Mouse (Mus musculus) gastrocnemius, postnatal 14 days (tissue): ENCODE data around the gene Farsa. TPM values are rescaled to one million over a fixed set of nuclear protein-coding genes. Genes with fewer than 3 reads are reported as not detected.
"Not testable (repeated sequence)": the region's sequence is repeated elsewhere in the genome, so short reads cannot be mapped to it uniquely, and the experiment has no call there.

ENCODE experiments used
- DNase-seq: peaks from one replicate; pipeline ENCODE4 v3.0.0; 2021; ENCODE audit warnings: mixed read lengths
- intact Hi-C: fragments of 180-260 bp; cut with DNase I; formaldehyde crosslinking; loops from one replicate; pipeline ENCODE4 v1.15.1; 2025; ENCODE audit warnings: low total_unique reads
- long read RNA-seq, 2 experiments: library from polyadenylated mRNA; stranded (forward); transcript quantifications; one replicate each; pipeline ENCODE4 v2.0.0; 2021
- total RNA-seq, 2 experiments: library from RNA; stranded (reverse); gene quantifications; 2 replicates each; pipeline ENCODE4 v1.2.3; 2021

Farsa gene
- 10 to 100 TPM; 24.8 to 25.5 TPM for total RNA-seq
- long read RNA-seq, experiment 1, transcript Farsa-201 (13 exons, 1,826 nt): major isoform, 33 of 39 reads
- long read RNA-seq, experiment 1, partial matches to known transcripts: 2 of 39 reads
- long read RNA-seq, experiment 1, other reads (novel, unspliced or antisense): 2 of 39 reads
- long read RNA-seq, experiment 2, transcript Farsa-201 (13 exons, 1,826 nt): major isoform, 32 of 34 reads
- long read RNA-seq, experiment 2, partial matches to known transcripts: 0 of 34 reads
- long read RNA-seq, experiment 2, other reads (novel, unspliced or antisense): 0 of 34 reads

DNA sequence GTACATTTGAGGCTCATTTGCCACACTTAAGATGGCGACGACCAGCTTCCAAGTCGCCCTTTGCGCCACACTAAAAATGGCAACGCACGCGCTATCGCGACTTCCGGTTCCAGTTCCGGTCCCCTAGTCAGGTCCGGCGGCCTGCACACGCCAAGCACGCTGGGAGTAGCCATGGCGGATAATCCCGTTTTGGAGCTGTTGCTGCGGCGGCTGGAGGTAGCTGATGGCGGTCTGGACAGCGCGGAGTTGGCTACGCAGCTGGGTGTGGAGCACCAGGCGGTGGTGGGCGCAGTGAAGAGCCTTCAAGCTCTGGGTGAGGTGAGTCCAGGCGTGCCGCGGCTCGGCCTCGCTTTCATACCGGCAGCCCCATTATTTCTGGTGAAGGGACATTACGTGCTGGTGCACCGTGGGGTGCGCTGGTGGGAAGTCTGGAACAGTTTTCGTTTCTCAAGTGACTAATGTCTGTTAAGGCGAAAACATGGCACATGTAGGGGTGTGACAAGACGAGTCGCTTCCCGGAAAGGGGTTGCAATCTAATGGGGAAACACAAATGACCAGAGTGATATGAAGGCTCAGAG is at the start of gene Farsa:
Gene Farsa, plus strand, starts transcription at position 126 of the 578 bp plus-strand sequence.
- intact Hi-C loops: no loop called here
- DNase-seq: peak; percentile 92

DNA sequence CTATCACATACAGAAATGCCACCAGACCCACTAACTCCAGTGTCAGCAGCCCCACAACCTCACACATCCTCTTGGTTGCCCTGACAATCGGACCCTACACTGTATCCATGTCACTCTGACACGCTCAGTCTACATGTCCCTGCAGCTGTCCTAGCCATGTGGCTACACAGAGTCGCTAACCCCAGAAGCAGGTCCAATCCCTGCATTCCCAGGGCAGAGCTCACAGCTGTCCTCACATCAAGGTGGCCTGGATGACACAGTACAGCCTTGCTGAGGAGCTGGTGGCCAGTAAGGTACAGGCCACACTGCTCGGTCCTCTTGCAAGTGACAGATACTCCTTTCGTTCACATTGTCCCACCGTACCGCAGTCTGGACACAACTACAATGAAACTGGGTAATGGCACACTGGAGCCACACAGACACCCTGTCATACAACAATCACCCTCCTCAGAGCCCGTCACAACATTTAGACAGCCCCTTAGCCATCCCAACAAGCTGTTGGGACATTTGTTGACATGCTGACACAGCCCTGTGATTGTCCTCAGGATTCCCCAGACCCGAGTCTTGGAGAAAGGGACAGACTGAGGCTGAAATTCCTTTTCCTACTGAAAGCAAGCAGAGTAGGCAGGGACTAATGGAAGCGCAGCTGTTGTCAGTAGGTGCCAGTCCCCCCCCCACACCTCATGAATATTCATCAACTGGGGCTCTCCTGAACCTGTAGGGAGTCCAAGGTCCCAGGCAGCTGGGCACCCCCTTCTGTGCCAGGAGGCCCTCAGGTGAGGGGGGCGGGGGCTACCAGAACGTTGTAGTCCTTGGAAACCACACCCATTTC is 47.5 kb upstream of the Farsa start:
- no peak for DNase-seq
- intact Hi-C loops: loop anchor here (5.0 kb wide), 1 partner anchor 57 kb away; no protein-coding TSS in a partner anchor

DNA sequence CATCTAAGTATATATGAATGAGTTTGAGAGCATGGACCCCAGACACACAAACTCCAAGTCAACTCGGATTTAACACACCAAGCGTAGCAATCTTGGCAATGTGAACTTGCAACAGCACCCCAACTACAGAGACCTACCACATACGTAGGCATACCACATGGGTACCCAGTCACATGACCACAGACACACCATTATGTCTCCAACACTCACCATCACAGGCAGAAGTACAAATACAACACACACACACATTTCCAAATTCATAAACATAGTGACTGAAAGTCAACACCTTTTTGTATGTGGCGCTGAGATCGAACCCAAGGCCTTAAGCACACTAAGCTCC is 46.9 kb upstream of the Farsa start:
- DNase-seq: no peak
- intact Hi-C loops: loop anchor here (5.0 kb wide), 2 partner anchors 58 to 73 kb away; no protein-coding TSS in a partner anchor

DNA sequence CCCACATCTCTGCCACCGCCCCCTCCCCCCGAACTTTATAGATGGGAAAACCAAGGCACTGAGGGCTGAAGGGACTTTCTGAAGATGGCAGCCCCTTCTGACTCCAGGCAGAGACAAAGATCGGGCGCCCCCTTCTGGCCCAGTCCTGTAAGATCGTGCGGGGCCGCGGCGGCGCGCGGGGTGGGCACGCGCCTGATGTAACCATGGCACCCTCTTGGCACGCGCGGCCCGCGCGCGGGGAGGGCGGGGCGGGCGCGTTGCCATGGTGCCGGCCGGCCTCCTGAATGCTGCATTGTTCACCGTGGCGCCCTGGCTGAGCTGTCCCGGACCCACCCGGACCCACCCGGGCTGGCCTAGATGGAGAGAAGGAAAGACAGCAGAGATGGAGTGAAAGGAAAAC is 45.9 kb upstream of the Farsa start:
- intact Hi-C loops: loop anchor here (5.0 kb wide), 1 partner anchor 74 kb away; no protein-coding TSS in a partner anchor
- peak; percentile 92 for DNase-seq

DNA sequence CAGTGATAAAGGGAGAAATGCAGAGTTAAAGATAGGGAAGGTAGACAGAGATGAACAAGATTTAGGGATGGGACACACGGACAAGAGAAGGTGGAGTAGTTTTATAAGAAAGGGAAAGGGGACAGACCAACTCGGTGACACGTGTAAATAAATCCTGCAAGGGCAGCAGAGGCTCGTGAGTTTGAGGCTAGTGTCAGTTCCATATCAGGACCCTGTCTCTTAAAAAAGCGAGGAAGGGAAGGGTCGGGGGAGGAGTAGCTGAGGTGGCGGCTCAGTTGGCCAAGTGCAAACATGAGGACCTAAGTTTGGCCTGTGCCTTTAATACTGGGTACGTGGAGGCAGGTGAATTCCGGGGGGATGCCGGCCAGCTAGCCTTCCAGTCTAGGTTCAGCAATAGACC is 45.5 kb upstream of the Farsa start:
- no peak for DNase-seq

DNA sequence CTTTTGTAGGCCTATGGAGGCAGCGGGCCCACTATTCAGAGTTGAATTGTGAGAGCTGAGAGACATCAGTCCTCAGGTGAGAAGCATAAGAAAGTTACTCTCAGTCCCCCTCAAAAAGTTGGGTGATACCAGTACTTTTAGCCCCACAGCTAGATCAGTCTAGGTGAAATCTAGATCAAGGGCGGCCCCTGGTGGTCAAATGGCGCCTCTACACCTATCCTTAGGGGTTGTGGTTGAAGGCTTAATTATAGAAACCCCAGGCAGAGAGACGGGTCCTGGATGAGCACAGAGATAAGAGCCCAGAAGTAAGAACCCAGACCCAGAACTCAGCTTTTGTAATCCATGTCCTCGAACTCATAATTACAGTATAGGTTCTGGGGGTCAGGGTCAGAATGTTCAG is 43.7 kb upstream of the Farsa start:
- peak; percentile 80 for DNase-seq
- intact Hi-C loops: loop anchor here (2.0 to 5.0 kb wide), 2 partner anchors 76 to 104 kb away; no protein-coding TSS in a partner anchor

More for the DNA sequence above, 45.5 kb upstream of the Farsa start:
- intact Hi-C loops: loop anchor here (5.0 kb wide), 1 partner anchor 74 kb away; no protein-coding TSS in a partner anchor

DNA sequence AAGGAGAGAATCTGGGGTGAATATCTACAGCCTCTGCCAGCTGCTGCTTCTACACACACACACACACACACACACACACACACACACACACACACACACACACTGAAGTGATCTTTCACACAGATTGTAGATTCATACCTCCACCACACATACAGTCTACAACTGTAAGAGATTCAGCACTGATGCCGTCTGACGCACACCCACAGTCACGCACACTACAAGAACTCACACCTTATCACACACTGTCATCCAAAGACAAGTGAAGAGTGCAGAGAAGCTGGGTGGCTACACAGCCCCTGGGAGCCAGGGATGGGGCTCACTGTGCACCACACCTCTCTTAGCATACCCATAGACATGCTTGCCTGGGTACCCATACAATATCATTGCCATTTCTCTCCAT is 43.0 kb upstream of the Farsa start:
- no peak for DNase-seq
- intact Hi-C loops: loop anchor here (2.0 to 5.0 kb wide), 2 partner anchors 77 to 105 kb away; no protein-coding TSS in a partner anchor

DNA sequence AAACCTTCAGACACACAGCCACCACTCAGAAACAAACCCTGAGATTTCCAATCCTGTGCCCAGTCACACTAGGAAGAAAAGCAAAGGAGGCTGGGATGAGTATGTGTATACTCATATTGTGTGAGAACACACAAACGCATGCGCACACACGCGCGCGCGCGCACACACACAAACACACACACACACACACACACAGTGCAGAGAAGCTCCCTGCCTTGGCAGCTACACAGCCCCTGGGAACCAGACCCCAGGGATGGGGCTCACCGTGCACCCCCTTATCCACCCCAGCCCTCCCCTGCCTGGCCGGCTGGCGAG is 42.6 kb upstream of the Farsa start:
- DNase-seq: no peak
- intact Hi-C loops: loop anchor here (5.0 kb wide), 1 partner anchor 77 kb away; no protein-coding TSS in a partner anchor

DNA sequence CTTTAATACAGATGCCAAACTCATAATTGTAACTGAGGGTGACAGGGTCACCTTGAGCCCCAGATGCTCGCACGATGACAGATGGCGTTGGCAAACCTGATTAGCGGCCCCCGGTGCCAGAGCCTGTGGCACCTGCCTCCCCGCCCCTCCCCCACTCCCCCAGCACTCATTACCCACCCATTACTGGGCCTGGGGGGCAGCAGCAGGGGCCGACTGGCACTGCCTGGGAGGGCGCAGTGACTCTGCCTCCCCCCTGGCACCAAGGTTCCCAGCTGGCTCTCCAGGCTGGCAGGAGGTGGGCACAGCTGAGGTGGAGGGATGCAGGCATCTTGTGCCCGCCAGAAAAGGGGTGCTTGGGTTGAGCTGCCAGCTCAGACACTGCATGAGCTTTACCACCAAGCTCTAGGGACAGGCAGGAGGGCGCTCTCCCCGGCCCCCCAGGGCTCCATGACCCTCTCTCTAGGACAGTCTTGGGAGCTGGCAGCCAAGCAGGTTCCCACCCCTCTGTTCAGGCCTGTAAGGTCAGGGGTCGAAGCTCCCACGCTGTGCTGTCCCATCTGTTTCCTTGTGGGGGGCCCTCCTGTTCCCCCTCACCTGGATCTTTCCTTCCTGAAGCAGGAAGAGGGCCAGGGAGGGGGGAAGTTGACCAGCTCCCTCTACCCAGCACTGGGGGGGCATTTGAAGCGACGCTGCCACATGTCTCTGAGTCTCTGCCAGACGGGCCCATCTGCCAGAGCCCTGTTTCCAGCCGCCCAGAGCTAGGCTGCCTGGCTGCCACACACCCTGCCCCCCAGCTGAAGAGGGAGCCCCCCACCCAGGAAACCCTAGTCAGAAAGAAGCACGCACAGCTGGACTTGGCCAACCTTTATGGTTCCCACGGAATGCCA is 42.0 kb upstream of the Farsa start:
- DNase-seq: peak; percentile 66
- intact Hi-C loops: loop anchor here (5.0 kb wide), 2 partner anchors 77 to 222 kb away; no protein-coding TSS in a partner anchor

DNA sequence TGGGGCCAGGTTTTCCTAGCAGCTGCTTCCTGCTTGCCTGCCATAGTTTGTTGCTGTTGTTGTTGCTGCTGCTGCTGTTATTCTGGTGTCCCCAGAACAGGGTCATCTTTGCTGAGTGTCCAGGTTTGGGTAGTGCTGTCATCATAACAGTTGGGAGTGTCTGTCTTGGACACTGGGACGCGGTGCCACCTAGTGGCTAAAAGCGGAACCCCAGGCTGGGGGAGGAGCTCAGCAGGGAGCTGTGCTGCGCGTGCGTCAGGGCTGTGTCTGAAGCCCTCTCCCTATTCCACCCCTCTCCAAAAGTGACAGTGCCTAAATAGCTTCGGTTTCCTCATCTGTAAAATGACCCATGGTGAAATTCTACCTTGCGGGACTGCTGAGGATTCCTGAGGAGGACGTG is 41.2 kb upstream of the Farsa start:
- intact Hi-C loops: loop anchor here (5.0 kb wide), 1 partner anchor 223 kb away; no protein-coding TSS in a partner anchor
- peak; percentile 97 for DNase-seq

DNA sequence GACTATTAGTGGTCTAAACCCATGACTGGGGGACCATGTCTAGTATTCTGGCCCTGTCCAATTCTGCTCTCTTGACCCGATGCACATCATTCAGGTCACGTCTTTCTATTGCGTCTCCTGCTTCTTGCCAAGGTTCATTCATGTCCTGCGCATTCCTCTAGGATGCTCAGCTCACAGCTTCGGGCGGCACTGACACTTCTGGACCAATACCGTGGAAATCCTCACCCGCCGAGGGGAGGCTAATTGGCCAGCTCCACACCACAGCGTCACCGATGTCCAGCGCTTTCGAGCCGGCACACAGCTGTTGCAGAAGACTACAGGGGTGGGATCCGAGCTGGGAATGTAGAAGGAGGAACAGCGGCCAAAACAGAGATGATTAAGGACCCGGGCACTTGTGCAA is 40.7 kb upstream of the Farsa start:
- intact Hi-C loops: loop anchor here (5.0 kb wide), 1 partner anchor 224 kb away; no protein-coding TSS in a partner anchor
- DNase-seq: no peak

DNA sequence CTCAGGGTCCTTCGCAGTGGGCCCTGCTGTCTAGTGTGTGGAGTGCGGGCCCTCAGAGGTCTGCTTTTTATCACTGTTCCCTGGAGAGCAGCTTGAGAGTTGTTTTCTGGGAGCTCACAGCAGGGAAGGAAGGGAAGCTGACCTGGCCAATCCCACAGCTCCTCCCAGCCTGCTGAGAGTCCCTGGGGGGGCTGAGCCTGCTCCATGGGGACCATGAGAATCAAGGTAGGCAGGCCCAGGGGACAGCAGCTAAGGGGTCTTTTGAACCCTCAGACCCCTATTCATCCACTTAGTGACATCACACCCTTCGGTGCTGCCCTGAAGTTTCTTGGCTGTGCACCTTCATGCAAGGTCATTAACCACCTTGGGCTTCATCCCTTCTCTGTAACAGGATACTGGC is 34.1 kb upstream of the Farsa start, which contains the start of gene Dand5:
Gene Dand5, minus strand, starts transcription at position 101 of the 400 bp plus-strand sequence.
- DNase-seq: no peak
- intact Hi-C loops: no loop called here

DNA sequence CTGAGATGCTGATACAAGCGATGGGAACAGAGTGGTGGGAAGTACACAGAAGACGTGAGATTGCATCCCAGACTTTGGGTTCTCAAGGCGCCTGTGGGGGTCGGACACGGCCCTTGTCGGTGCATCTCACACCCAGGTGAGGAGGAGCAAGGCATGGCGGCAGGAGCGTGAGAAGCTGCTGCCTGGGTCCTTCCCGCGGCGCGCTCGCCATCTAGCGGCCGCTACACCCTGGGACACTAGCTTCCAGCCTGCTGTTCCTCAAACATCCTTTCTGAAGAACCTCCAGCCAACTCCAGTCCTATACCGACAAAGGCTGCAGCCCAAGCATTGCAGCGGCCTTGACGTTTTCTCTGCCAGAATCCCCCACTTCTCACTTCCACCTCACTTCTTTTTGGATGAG is 33.1 kb upstream of the Farsa start:
- intact Hi-C loops: no loop called here
- DNase-seq: peak; percentile 58

DNA sequence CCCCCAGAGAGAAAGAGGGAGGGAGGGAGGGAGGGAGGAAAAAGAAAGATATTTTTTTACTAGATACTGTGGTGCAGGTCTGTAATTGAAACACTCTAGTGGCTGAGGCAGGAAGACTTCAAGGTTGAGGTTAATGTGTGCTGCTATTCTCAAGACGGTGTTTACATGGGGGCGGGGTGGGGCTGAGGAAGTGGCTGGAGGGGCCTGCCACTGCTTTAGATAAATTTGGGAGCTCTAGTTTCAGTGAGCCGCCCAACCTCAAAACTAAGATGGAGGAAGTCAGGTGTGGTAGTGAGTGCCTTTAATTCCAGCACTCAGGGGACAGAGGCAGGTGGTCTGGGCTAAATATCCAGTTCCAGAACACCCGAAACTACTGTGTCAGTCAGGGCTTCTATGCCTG is 31.2 kb upstream of the Farsa start:
- intact Hi-C loops: no loop called here
- DNase-seq: no peak

DNA sequence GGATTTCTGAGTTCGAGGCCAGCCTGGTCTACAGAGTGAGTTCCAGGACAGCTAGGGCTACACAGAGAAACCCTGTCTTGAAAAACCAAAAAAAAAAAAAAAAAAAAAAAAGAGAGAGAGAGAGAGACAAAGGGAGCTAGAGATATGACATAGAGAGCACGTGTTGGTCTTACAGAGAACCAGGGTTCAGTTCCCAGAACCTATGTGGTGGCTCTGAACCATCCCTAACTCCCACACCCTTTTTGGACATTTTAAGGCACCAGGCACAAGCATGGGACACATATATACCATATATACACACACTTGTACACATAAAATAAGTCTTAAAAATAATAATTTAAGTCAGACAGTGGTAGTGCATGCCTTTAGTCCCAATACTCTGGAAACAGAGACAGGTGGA is 30.3 kb upstream of the Farsa start:
- intact Hi-C loops, DNase-seq: not testable (repeated sequence)

DNA sequence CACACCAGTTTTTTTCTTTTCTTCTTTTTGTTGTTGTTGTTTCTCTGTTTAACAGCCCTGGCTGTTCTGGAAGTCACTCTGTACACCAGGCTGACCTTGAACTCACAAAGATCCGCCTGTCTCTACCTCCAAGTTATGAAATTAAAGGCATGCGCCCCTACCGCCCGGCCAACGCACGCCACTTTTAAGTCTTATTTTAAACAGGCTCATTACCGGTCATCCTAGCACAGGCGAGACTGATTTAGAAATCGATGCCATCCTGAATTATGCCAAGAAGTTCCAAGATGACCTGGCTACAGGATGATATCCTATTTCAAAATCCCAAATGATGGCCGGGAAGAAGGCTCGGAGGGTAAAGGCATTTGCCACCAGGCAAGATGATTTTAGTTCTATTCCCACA is 25.3 kb upstream of the Farsa start, which contains the start of gene Gadd45gip1:
Gene Gadd45gip1, plus strand, starts transcription at position 33 of the 400 bp plus-strand sequence.
- intact Hi-C loops: no loop called here
- no peak for DNase-seq

DNA sequence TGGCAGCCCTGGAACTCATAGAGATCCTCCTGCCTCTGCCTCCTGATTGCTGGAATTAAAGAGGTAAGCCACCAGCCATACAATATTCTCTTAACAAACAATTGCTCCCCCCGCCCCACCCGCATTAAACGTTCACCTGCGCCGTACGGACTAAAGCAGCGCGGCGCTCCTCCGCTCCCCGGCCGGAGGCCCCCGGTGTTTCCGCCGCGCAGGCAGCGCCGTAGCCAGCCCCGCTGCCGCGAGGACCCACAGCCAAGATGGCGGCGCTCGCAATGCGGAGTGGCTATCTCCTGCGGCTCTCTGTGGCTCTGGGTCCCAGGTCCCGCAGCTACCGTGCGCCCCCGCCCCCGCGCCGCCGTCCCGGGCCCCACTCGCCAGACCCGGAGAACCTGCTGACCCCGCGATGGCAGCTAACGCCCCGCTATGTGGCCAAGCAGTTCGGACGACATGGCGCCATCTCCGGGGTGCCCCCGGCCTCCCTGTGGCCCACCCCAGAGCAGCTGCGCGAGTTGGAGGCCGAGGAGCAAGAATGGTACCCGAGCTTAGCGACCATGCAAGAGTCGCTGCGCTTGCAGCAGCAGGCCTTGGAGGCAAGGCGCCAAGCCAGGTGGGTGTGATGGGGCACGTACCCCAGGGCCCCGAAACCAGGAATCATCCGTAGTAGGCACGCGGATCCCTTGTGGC is 24.6 kb upstream of the Farsa start:
- intact Hi-C loops: no loop called here
- DNase-seq: peak; percentile 79
